Mouse (Mus musculus) A20 (cell line): ENCODE measurements around the gene Per3.
"Not testable (repeated sequence)": the region's sequence is repeated elsewhere in the genome, so short reads cannot be mapped to it uniquely, and the experiment has no call there.

Experiments used
- DNase-seq: peaks from one replicate; pipeline ENCODE4 v3.0.0-alpha.2; 2011; ENCODE audit warnings: low read depth, low spot score

The Per3 gene

GRCm38 (mm10) chr4:151027001-151027400 is 17.5 kb downstream of the Per3 start:
- DNase-seq, result peak; percentile 33

- no peak for DNase-seq
Observed at GRCm38 (mm10) chr4:151024152-151024551, 20.3 kb downstream of the Per3 start.

DNA sequence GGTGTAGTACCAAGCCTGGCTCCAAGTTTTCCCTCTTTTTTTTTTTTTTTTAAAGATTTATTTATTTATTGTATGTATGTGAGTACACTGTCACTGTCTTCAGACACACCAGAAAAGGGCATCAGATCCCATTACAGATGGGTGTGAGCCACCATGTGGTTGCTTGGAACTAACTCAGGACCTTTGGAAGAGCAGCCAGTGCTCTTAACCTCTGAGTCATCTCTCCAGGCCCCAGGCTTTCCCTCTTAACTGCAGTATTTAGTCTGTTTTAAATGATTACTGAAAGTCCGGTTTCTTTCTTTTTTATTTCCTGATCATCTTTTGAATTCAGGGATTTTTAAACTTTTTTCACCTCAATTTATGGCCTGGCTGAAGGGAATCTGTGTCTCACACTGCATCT is 27.1 kb downstream of the Per3 start:
- not testable (repeated sequence) for DNase-seq

- no peak for DNase-seq
Observed at GRCm38 (mm10) chr4:151015946-151016345, 28.5 kb downstream of the Per3 start.

DNA sequence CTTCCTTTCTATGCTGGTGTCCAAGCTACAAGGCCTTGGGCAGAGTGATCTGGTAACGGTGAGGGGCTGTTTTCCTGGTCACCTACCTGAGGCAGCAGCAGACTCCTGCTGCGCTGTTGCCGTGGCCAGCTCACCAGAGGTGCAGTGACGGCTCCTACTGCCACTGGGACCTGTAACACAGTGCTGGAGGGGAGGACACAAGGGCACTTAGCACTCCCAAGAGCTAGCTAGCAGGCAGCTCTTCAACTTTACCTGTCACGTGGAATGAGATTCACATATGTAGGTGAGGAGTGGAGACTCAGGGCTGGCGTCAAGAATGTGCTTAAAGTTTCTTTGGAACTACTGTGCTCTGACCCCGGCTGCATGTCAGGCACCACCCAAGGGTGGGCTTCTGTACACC is 34.1 kb downstream of the Per3 start:
- DNase-seq, result no peak

GRCm38 (mm10) chr4:151006945-151007344 is 37.5 kb downstream of the Per3 start:
- peak; percentile 74 for DNase-seq

DNA sequence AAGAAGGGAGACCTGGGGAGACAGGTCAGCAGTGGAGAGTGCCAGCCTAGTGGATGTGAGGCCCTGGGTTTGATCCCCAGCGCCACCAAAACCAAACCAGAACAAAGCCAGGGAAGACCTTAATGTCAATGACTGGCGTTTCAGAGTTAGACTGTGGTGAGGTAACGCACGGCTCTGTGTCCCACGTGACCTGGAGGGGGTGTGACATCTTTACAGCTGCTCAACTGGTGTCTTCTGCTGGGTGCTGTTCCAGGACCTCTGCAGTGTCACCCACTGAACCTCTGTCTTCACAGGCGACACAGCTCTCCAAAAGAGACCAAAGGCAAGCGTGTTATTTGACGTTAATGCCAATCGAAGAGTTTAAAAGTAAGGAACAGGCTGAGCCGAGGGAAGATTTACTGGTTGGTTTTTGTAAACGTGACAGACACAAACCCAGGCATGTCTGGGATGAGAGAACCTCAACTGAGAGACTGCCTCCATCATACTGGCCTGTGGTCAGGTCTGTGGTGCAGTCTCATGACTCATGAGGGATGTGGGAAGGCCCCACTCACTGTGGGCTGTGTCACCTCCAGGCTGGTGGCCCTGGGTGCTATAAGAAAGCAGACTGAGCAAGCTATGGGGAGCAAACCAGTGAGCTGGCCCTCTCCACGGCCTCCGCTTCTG is 38.7 kb downstream of the Per3 start:
- DNase-seq, result no peak

GRCm38 (mm10) chr4:151001397-151001796 is 43.1 kb downstream of the Per3 start:
- DNase-seq, result no peak

- DNase-seq, result no peak
Observed at GRCm38 (mm10) chr4:150998626-150999025, 45.8 kb downstream of the Per3 start.

GRCm38 (mm10) chr4:150996797-150997196 is 47.7 kb downstream of the Per3 start, which contains the start of gene Uts2:
Gene Uts2, plus strand, starts transcription at chr4:150997097.
- no peak for DNase-seq

GRCm38 (mm10) chr4:150990148-150990547 is 54.3 kb downstream of the Per3 start:
- DNase-seq, result peak; percentile 69

GRCm38 (mm10) chr4:150980153-150980552 is 64.3 kb downstream of the Per3 start:
- peak; percentile 39 for DNase-seq

DNA sequence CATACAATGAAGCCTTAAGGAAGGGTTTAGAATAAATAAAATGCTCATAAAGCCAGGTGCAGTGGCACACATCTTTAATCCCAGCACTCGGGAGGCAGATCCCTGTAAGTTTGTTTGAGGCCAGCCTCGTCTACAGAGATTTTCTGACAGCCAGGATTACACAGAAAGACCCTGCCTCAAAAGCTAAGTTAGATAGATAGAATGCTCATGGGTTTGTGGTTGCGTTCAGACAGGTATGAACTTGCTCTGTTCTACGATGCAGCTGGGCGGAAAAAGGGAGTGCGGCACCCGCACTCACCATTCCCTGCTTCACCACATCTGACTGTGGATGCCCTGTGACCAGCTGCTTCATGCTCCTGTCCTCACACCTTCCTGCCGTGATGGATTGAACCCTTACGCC is 65.0 kb downstream of the Per3 start:
- no peak for DNase-seq

GRCm38 (mm10) chr4:150978156-150978910 is 66.1 kb downstream of the Per3 start:
- peak; percentile 17 for DNase-seq

DNA sequence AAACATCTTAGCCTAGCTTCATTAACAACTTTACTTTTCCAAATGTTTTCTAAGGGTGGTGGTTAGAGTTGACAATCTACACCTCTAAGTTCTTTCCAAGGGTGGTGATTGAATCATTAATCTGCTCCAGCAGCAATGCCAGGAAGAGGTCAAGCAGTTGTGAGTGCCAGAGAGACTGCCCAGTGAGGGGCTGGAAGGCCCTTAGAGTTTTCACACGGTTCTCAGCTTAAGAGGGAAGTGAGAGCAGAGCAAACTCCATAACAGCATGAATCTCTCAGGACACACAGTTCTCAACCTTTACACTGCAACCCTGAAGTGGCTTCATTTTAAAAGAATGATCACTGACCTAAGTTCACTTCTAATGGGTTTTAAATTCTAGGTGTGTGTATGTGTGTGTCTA is 69.3 kb downstream of the Per3 start:
- no peak for DNase-seq

DNA sequence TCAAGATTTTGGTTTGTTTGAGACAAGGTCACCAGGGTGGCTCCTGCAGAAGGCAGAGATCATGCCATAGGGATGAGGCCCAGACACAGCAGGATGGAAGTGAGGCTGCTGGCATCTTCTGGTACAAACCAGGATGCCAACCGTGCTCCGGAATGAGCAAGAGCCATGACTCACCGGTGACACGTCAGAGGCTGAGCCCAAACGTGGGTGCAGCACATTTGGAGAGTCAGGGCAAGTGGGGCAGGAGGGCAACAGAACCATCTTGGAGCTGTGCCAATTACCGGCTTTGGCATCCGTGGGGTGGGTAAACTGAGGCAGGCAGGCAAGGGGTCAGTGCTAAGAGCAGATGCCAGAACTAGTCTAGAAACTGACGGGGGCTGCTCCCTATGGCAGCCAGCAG is 71.2 kb downstream of the Per3 start:
- no peak for DNase-seq

DNA sequence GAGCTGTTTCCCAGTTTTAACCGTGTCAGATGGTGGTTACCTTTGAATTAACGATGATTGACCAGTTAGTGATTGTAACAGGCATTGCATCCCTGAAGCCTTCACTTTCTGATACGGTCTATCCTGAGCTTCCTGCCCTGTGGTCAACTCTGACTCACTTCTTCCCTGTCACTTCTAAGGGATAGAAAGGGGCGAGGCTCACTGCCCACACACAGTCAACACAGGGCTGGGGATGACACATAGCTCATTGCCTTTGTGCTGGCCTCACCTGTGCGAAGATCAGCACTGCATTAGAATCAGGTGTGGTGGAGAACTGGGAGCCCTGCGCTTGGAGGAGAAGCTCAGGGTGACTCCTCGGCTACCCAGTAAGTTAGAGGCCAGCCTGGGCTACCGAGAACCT is 75.5 kb downstream of the Per3 start:
- DNase-seq, result no peak

DNA sequence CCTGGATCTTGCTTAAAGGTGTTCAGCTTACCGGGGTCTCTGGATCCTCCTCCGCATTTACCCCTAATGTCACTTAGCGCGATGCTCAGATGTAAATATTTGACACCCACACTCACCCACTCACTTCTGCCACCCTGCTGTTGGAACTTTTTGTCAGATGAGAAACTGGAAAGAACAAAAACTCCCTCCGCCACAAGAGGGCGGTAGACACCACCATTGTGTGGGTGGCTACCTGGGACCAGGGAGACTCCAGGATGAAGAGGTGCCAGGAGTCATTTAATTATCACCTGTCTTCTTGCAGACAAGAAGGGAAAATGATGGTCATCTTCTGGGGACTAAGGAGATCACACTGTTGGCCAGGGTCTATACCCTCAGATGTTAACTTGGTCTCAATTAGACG is 77.9 kb downstream of the Per3 start:
- peak; percentile 78 for DNase-seq

- DNase-seq, result peak; percentile 51
Observed at GRCm38 (mm10) chr4:150965555-150965951, 78.9 kb downstream of the Per3 start.

DNA sequence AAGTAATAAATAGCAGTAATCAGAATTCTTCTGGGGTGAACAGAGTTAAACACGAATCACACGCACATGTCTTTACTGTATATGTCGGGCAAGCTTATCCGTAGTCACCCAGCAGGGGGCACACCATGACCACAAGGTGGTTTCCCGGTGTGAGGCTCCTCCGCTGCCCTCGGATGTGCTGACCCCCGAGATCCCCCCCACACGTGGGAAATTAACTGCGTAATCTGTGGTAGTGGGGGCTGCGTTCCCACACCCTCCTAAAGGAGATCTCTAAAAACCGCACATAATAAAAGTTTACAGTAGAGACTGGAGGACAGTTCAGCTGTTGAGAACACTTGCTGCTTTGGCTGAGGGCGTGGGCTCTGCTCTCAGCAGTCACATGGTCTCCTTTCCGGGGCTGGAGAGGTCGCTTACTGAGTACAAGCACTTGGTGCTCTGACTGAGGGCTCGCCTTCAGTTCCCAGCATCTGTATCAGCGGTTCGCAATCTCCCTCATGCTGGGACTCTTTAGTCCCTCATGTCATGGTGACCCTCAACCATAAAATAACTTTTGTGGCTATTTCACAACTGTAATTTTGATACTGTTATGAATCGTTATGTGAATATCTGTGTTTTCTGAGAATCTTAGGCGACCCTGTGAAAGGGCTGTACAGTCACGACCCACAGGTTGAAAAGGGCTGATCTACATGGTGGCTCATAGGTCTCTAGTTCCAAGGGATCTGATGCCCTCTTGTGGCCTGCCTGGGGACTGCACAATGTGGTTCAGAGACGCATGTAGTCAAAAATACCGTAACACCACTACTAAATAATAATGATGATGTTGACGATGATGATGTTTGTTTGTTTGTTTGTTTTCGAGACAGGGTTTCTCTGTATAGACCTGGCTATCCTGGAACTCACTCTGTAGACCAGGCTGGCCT is 79.6 kb downstream of the Per3 start:
- DNase-seq, result peak; percentile 91

DNA sequence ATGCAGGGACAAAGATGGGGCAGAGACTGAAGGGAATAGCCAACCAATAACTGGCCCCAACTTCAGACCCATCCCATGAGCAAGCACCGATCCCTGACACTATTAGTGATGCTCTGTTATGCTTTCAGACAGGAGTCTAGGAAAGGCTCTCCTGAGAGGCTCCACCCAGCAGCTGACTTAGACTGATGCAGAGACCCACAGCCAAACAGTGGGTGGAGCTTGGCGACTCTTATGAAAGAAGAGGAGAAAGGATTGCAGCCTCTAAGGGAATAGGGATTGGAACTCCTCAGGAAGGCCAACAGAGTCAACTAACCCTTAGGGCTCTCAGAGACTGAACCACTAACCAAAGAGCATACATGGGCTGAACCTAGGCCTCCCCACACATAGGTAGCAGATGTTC is 80.8 kb downstream of the Per3 start:
- DNase-seq, result no peak

- no peak for DNase-seq
Observed at GRCm38 (mm10) chr4:150962231-150962630, 82.2 kb downstream of the Per3 start.
